Mouse (Mus musculus) heart, postnatal 0 days (tissue): Measurements from ENCODE around the gene Ahcyl2.

ENCODE experiments used
- CTCF ChIP-seq: IDR thresholded peaks from 2 replicates; pipeline ENCODE4 v1.5.1; 2016; ENCODE audit warnings: antibody characterized with exemption, control low read depth, low read depth
- EP300 ChIP-seq: IDR thresholded peaks from 2 replicates; pipeline ENCODE4 v1.6.1; 2016; ENCODE audit warnings: antibody characterized with exemption, low read depth

- TF ChIP-seq CTCF, result no peak
- no peak for TF ChIP-seq EP300
Observed at GRCm38 (mm10) chr6:29956749-29957148, 188.9 kb downstream of the Ahcyl2 start.
